In the genomic region with DNA sequence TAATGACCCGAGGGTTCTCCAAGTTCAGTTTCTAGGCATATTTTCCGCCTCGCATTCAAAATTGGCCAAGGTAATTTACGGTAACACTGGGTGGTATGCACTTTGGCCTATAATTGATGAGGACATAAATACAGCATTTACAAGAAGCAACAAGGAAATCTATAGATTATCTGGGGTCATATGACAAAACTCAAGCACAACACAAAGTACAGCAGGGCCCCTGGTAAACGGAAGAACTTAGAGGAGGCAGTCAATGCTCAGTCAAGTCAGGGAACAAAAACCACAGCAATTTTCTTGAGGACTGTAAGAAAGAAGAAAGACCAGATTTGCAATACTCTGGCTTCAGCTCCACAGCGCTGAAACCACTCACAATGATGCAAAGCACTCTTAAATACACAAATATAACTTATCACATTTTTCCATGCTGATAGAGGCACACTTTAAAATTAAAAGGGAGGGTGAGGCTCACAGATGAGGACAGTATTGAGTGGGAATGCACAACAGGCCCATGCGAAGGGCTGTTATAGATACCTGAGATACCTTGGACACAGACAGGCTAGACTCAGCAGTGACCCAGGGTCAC, we compare ENCODE assay signal across 26 mouse cellular contexts. TPM values are rescaled to one million over a fixed set of nuclear protein-coding genes. Genes with fewer than 3 reads are reported as not detected.
DNase-seq lines count a peak whose midpoint lies in the region; ATAC-seq and TF ChIP-seq lines count a peak whose summit lies in the region.
"Had no signal": no experiment of that assay in that cellular context is flagged by ENCODE, and none has a peak within 500 bp of the region (broad histone marks: within the 10 kb centered on the region; RNA-seq: fewer than 3 reads in every experiment).

No protein-coding gene starts in this region.

- no peak overlapping the region for H3K4me2 ChIP-seq in forebrain, embryonic 11.5 days (ENCODE audit: low read depth, low read length, severe bottlenecking)
- H3K4me2 ChIP-seq in forebrain, embryonic 13.5 days, result no peak overlapping the region
- H3K4me2 ChIP-seq in lung, embryonic 16.5 days (ENCODE audit: low read depth, low read length), result no peak overlapping the region
- no peak overlapping the region for H3K4me2 ChIP-seq in intestine, embryonic 15.5 days (replicated peaks)
- peak overlapping the region; percentile 31; the same call in 1 of the 2 replicates for H3K4me2 ChIP-seq in intestine, postnatal 0 days (replicated peaks; ENCODE audit: low read depth)
- H3K4me2 ChIP-seq: embryonic facial prominence, embryonic 12.5 days; heart, embryonic 11.5 days; hindbrain, embryonic 12.5 days; hindbrain, embryonic 15.5 days had no signal

- H3K36me3 ChIP-seq in forebrain, embryonic 11.5 days (ENCODE audit: control insufficient read depth, insufficient read depth, low read length), result no peaks in the 10 kb centered on the region
- no peaks in the 10 kb centered on the region for H3K36me3 ChIP-seq in forebrain, embryonic 13.5 days (ENCODE audit: poor library complexity, severe bottlenecking)
- H3K36me3 ChIP-seq in lung, embryonic 16.5 days (ENCODE audit: control insufficient read depth, insufficient read depth, low read length), result no peaks in the 10 kb centered on the region
- no peaks in the 10 kb centered on the region for H3K36me3 ChIP-seq in intestine, embryonic 15.5 days
- H3K36me3 ChIP-seq in intestine, postnatal 0 days (ENCODE audit: control insufficient read depth, insufficient read depth), result no peaks in the 10 kb centered on the region
- H3K36me3 ChIP-seq: embryonic facial prominence, embryonic 12.5 days; G1E; hindbrain, embryonic 12.5 days; hindbrain, embryonic 15.5 days had no signal

- TF ChIP-seq CTCF in intestine, postnatal 0 days (IDR thresholded peaks at IDR 0.05; ENCODE audit: low read depth), result no peak

- H3K4me1 ChIP-seq in forebrain, embryonic 11.5 days (replicated peaks; ENCODE audit: control insufficient read depth, insufficient read depth, low read length), result peaks cover 10% of the 10 kb centered on the region; the same call in 1 of the 2 replicates
- H3K4me1 ChIP-seq in forebrain, embryonic 13.5 days, result peaks cover 39% of the 10 kb centered on the region
- peaks cover 21% of the 10 kb centered on the region for H3K4me1 ChIP-seq in lung, embryonic 16.5 days (replicated peaks; ENCODE audit: control insufficient read depth, insufficient read depth, low read length)
- H3K4me1 ChIP-seq in intestine, embryonic 15.5 days (replicated peaks), result 0 out of 2 replicates have a peak, but pooled peaks cover 12% of the 10 kb centered on the region
- peaks cover 9% of the 10 kb centered on the region; the same call in 1 of the 2 replicates for H3K4me1 ChIP-seq in intestine, postnatal 0 days (replicated peaks; ENCODE audit: control insufficient read depth, insufficient read depth, low read length)

- no peaks in the 10 kb centered on the region for H3K27me3 ChIP-seq in forebrain, embryonic 11.5 days (ENCODE audit: control insufficient read depth, insufficient read depth, low read length)
- H3K27me3 ChIP-seq in forebrain, embryonic 13.5 days, result no peaks in the 10 kb centered on the region
- no peaks in the 10 kb centered on the region for H3K27me3 ChIP-seq in lung, embryonic 16.5 days (ENCODE audit: control insufficient read depth, insufficient read depth, low read depth, low read length)
- H3K27me3 ChIP-seq in intestine, embryonic 15.5 days (replicated peaks), result no peaks in the 10 kb centered on the region
- H3K27me3 ChIP-seq in intestine, postnatal 0 days (replicated peaks; ENCODE audit: control insufficient read depth, insufficient read depth, low read length), result no peaks in the 10 kb centered on the region
- H3K27me3 ChIP-seq: CH12.LX; embryonic facial prominence, embryonic 12.5 days; hindbrain, embryonic 12.5 days; hindbrain, embryonic 15.5 days; Patski had no signal

- no peaks in the 10 kb centered on the region for H3K9me3 ChIP-seq in forebrain, embryonic 11.5 days (ENCODE audit: control insufficient read depth, low read length)
- no peaks in the 10 kb centered on the region for H3K9me3 ChIP-seq in forebrain, embryonic 13.5 days (replicated peaks)
- H3K9me3 ChIP-seq in lung, embryonic 16.5 days (ENCODE audit: control insufficient read depth, low read length), result no peaks in the 10 kb centered on the region
- no peaks in the 10 kb centered on the region for H3K9me3 ChIP-seq in intestine, embryonic 15.5 days
- H3K9me3 ChIP-seq in intestine, postnatal 0 days (ENCODE audit: control insufficient read depth), result no peaks in the 10 kb centered on the region
- H3K9me3 ChIP-seq: embryonic facial prominence, embryonic 12.5 days; hindbrain, embryonic 12.5 days; hindbrain, embryonic 15.5 days had no signal

- H3K4me3 ChIP-seq in forebrain, embryonic 11.5 days (ENCODE audit: low read depth, low read length), result no peak overlapping the region
- H3K4me3 ChIP-seq in forebrain, embryonic 13.5 days, result no peak overlapping the region
- H3K4me3 ChIP-seq in lung, embryonic 16.5 days (ENCODE audit: low read length), result no peak overlapping the region
- no peak overlapping the region for H3K4me3 ChIP-seq in intestine, embryonic 15.5 days (replicated peaks)
- H3K4me3 ChIP-seq in intestine, postnatal 0 days (ENCODE audit: low read depth, low read length), result no peak overlapping the region
- H3K4me3 ChIP-seq: embryonic facial prominence, embryonic 12.5 days; erythroblast, embryonic 14.5 days; gastrocnemius, adult 2 months; hindbrain, embryonic 12.5 days; hindbrain, embryonic 15.5 days had no signal

- H3K9ac ChIP-seq in forebrain, embryonic 11.5 days (ENCODE audit: low read length), result no peak overlapping the region
- H3K9ac ChIP-seq in forebrain, embryonic 13.5 days, result no peak overlapping the region
- H3K9ac ChIP-seq in lung, embryonic 16.5 days (ENCODE audit: low read length), result no peak overlapping the region
- no peak overlapping the region for H3K9ac ChIP-seq in intestine, embryonic 15.5 days
- H3K9ac ChIP-seq in intestine, postnatal 0 days (ENCODE audit: low read depth, low read length), result no peak overlapping the region
- H3K9ac ChIP-seq: embryonic facial prominence, embryonic 12.5 days; forebrain, postnatal 0 days; hindbrain, embryonic 12.5 days; hindbrain, embryonic 15.5 days had no signal

- WGBS in forebrain, embryonic 11.5 days, result 96% methylated on average over 7 of the region's 7 CpGs
- WGBS in forebrain, embryonic 13.5 days, result 89% methylated on average over 7 of the region's 7 CpGs
- 73% methylated on average over 7 of the region's 7 CpGs for whole genome bisulfite sequencing in lung, embryonic 16.5 days
- 72% methylated on average over 7 of the region's 7 CpGs for WGBS in intestine, embryonic 15.5 days
- WGBS in intestine, postnatal 0 days, result 49% methylated on average over 7 of the region's 7 CpGs

- no peak for ATAC-seq in forebrain, embryonic 11.5 days (replicated peaks; ENCODE audit: low FRiP score)
- ATAC-seq in forebrain, embryonic 13.5 days, result no peak
- ATAC-seq in lung, embryonic 16.5 days (ENCODE audit: low read depth), result 0 out of 2 replicates have a peak, but pooled peaks have one; percentile 31
- peak; percentile 67 for ATAC-seq in intestine, embryonic 15.5 days
- peak; percentile 80 for ATAC-seq in intestine, postnatal 0 days
- ATAC-seq: forebrain, embryonic 14.5 days; forebrain, postnatal 0 days; Patski had no signal

- H3K27ac ChIP-seq in forebrain, embryonic 11.5 days (ENCODE audit: low read depth, low read length), result no peak overlapping the region
- H3K27ac ChIP-seq in forebrain, embryonic 13.5 days, result no peak overlapping the region
- peak overlapping the region; percentile 33; the same call in 1 of the 2 replicates for H3K27ac ChIP-seq in lung, embryonic 16.5 days (ENCODE audit: low read length)
- no peak overlapping the region for H3K27ac ChIP-seq in intestine, embryonic 15.5 days
- H3K27ac ChIP-seq in intestine, postnatal 0 days (ENCODE audit: low read depth, low read length), result peak overlapping the region; percentile 83
- H3K27ac ChIP-seq: embryonic facial prominence, embryonic 12.5 days; gastrocnemius, adult 2 months; hindbrain, embryonic 12.5 days; hindbrain, embryonic 15.5 days had no signal

- DNase-seq in forebrain, embryonic 11.5 days (ENCODE audit: low spot score), result peak; percentile 4
- DNase-seq in lung, postnatal 4 days, result no peak
- no peak for DNase-seq in right cerebral cortex, adult 2 months (ENCODE audit: low spot score in 2 of 2)
- DNase-seq: adrenal gland, postnatal 10 days; adrenal gland, postnatal 36 days; B cell, adult 2 months; cerebellum, adult 18-20 months; cerebellum, adult 9-10 months; cerebellum, postnatal 14 days; forebrain, postnatal 0 days; gastrocnemius, adult 2 months; gastrocnemius, postnatal 14 days; heart, adult 18-20 months had no signal

RNA-seq across cellular contexts. Expression of a gene that starts 27.8 kb away (rescaled TPM):
- 20.8 and 22.9 TPM in 2 replicates for polyA plus RNA-seq in forebrain, embryonic 11.5 days (2014; fragmentation: Nextera tagmentation; extraction: Ambion mirVana)
- 12.5 and 13.0 TPM in 2 replicates for polyA plus RNA-seq in forebrain, embryonic 13.5 days (2015; fragmentation: Nextera tagmentation; extraction: Ambion mirVana)
- 10.3 and 11.7 TPM in 2 replicates for polyA plus RNA-seq in lung, embryonic 16.5 days (2015; fragmentation: Nextera tagmentation; extraction: Ambion mirVana)
- polyA plus RNA-seq in intestine, embryonic 15.5 days (2015; fragmentation: Nextera tagmentation; extraction: Ambion mirVana), result 14.1 and 16.1 TPM in 2 replicates
- polyA plus RNA-seq in intestine, postnatal 0 days (2015; fragmentation: Nextera tagmentation; extraction: Ambion mirVana), result 21.6 and 22.3 TPM in 2 replicates
- polyA plus RNA-seq: G1E had no signal

Comparison
In these comparisons a context has a peak if more than half of its experiments do, and no peak if none do; other contexts are left out.
1. H3K27ac ChIP-seq: peak in lung, embryonic 16.5 days (single experiment) and intestine, postnatal 0 days (single experiment); none in forebrain, embryonic 11.5 days (single experiment), forebrain, embryonic 13.5 days (single experiment) and intestine, embryonic 15.5 days (single experiment).
2. ATAC-seq: peak in lung, embryonic 16.5 days (single experiment), intestine, embryonic 15.5 days (single experiment) and intestine, postnatal 0 days (single experiment); none in forebrain, embryonic 11.5 days (single experiment) and forebrain, embryonic 13.5 days (single experiment).